8 mouse cellular contexts compared by ENCODE assay signal in the genomic region with DNA sequence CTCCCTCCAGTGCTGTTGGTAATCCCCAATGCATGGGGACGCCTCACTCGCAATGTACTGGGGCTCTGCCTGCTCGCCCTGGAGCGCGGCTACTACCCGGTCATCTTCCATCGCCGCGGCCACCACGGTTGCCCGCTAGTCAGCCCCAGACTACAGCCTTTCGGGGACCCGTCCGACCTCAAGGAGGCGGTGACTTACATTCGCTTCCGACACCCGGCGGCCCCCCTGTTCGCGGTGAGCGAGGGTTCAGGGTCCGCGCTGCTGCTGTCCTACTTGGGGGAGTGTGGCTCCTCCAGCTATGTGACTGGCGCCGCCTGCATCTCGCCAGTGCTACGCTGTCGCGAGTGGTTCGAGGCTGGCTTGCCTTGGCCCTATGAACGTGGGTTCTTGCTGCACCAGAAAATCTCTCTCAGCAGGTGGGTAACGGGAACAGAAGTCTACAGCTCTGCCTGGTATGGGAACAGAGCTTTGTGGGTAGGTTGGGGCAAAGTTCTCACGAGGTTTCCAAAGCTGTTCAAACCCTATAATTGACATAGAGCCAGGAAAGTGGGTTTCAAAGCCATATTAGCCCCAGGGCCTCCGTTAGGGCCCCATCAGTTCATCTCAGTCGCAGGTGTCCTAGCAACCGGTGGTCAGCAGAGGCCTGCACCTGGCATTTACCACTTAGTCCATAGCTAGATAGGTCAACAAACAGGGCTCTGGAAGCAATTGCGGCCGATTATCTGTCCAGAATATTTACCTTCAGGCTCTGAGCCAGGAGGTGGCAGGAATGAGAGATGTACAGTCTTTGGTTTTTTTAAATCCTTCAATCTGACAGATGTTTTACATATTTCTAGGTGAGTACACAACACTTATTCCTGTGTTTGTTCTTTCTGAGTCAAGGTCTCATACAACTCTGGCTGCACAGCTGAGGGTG. TPM values are rescaled to one million over a fixed set of nuclear protein-coding genes. Genes with fewer than 3 reads are reported as not detected.
A peak's percentile ranks its signal among the peaks of the same experiment; 100 is the strongest.
DNase-seq lines count a peak whose midpoint lies in the region; ATAC-seq lines count a peak whose summit lies in the region.

Trp53i13 (minus strand) TSS at position 344 of the 916 bp plus-strand sequence.

- H3K4me1 ChIP-seq in neural tube, embryonic 12.5 days: peaks cover 39% of the 10 kb centered on the region

- H3K9me3 ChIP-seq in neural tube, embryonic 12.5 days: no peaks in the 10 kb centered on the region

- no peak; the same call in 1 of the 2 replicates for ATAC-seq in neural tube, embryonic 12.5 days (ENCODE audit: low FRiP score, low read depth)

- no peaks in the 10 kb centered on the region for H3K36me3 ChIP-seq in neural tube, embryonic 12.5 days

- H3K4me2 ChIP-seq in neural tube, embryonic 12.5 days (replicated peaks): peak within 1 kb of the TSS; percentile 93

- H3K27ac ChIP-seq in neural tube, embryonic 12.5 days: no peak within 1 kb of the TSS

- WGBS in neural tube, embryonic 12.5 days: 6% methylated on average over 39 of the region's 39 CpGs

- H3K4me3 ChIP-seq in neural tube, embryonic 12.5 days: peak within 1 kb of the TSS; percentile 49

- H3K27me3 ChIP-seq in neural tube, embryonic 12.5 days (replicated peaks): peaks cover 26% of the 10 kb centered on the region

- peak within 1 kb of the TSS; percentile 58 for H3K9ac ChIP-seq in neural tube, embryonic 12.5 days

- DNase-seq in kidney, adult 11 months: peak; percentile 26
- DNase-seq in kidney, adult 18-20 months: no peak
- DNase-seq in adrenal gland, adult 2 months: no peak
- DNase-seq in gonadal fat pad, adult 2 months (ENCODE audit: low read depth): no peak
- peak; percentile 50 for DNase-seq in kidney, postnatal 14 days
- no peak for DNase-seq in right cerebral cortex, postnatal 25 days
- DNase-seq in right cerebral cortex, postnatal 10 days (ENCODE audit: low spot score in 2 of 2): no peak

RNA-seq across cellular contexts. Expression of gene Trp53i13, which starts in this region (rescaled TPM):
- total RNA-seq in adrenal gland, adult 2 months (2021): 10 to 100 TPM in 1 of 2 experiments, 1 to 10 TPM in 1; 6.3 to 15.6 TPM
- polyA plus RNA-seq in adrenal gland, adult 2 months (2012; rRNA removed): 31.1 and 37.1 TPM in 2 replicates
- polyA plus RNA-seq in gonadal fat pad, adult 2 months (2012; rRNA removed): 20.1 and 20.4 TPM in 2 replicates
- polyA plus RNA-seq in neural tube, embryonic 12.5 days (2016; fragmentation: Nextera tagmentation; extraction: Ambion mirVana): 28.7 and 32.4 TPM in 2 replicates

Comparison
In these comparisons a context has a peak if more than half of its experiments do, and no peak if none do; other contexts are left out.
1. DNase-seq: peak in kidney, adult 11 months (single experiment) and kidney, postnatal 14 days (single experiment); none in kidney, adult 18-20 months (single experiment), adrenal gland, adult 2 months (single experiment), gonadal fat pad, adult 2 months (single experiment), right cerebral cortex, postnatal 25 days (single experiment) and right cerebral cortex, postnatal 10 days (0 of 2).